Mouse (Mus musculus): ENCODE data around the gene Hes7.

Gene Hes7

GRCm38 (mm10) chr11:69151004-69151403 is 30.8 kb downstream of the Hes7 start:
- DNase-seq = no peak

- no peak for DNase-seq
Measured at GRCm38 (mm10) chr11:69153831-69154230, 33.6 kb downstream of the Hes7 start.

GRCm38 (mm10) chr11:69155351-69155750 is 35.1 kb downstream of the Hes7 start:
- no peak for DNase-seq

GRCm38 (mm10) chr11:69156800-69157199 is 36.6 kb downstream of the Hes7 start, which contains the start of gene Alox12b:
TSS of gene Alox12b (plus strand) at chr11:69156989.
- DNase-seq = no peak

- no peak for DNase-seq
Measured at GRCm38 (mm10) chr11:69169313-69169712, 49.1 kb downstream of the Hes7 start.

GRCm38 (mm10) chr11:69171626-69172025 is 51.4 kb downstream of the Hes7 start:
- peak; percentile 80 for DNase-seq

GRCm38 (mm10) chr11:69172606-69173005 is 52.4 kb downstream of the Hes7 start:
- no peak for DNase-seq

Data from kidney, postnatal 14 days (tissue).